Mouse (Mus musculus) T-helper 17 cell (primary cell): ENCODE measurements around the gene Olfr1507.

Experiments used
- in situ Hi-C, 2 experiments: fragments of 300-600 bp; cut with MboI, MseI; formaldehyde crosslinking; loops; 1 replicate in 1 of 2; 2 replicates in 1 of 2; pipeline ENCODE4 v1.15.1; 2025; ENCODE audit warnings: high pct_unique_total_duplicates in 2 of 2

Olfr1507 gene

GRCm38 (mm10) chr14:52495516-52495915, at the start of gene Olfr1507:
Gene Olfr1507 (minus strand): TSS chr14:52495749.
- in situ Hi-C loops: no loop called here

- in situ Hi-C loops: no loop called here
Observed at GRCm38 (mm10) chr14:52533336-52533735, 37.8 kb upstream of the Olfr1507 start.

GRCm38 (mm10) chr14:52524952-52525351, 29.4 kb upstream of the Olfr1507 start:
- in situ Hi-C loops: no loop called here

- in situ Hi-C loops: no loop called here
Observed at GRCm38 (mm10) chr14:52467395-52467794, 28.2 kb downstream of the Olfr1507 start, which contains the start of gene Olfr1508. Gene Olfr1508 (minus strand): TSS chr14:52467495.

GRCm38 (mm10) chr14:52465738-52466137, 29.8 kb downstream of the Olfr1507 start:
- in situ Hi-C loops: no loop called here

- in situ Hi-C loops: no loop called here
Observed at GRCm38 (mm10) chr14:52461928-52462327, 33.6 kb downstream of the Olfr1507 start.

- in situ Hi-C loops: no loop called here
Observed at GRCm38 (mm10) chr14:52451138-52451537, 44.4 kb downstream of the Olfr1507 start.

GRCm38 (mm10) chr14:52442690-52443089, 52.9 kb downstream of the Olfr1507 start, which contains the start of gene Olfr1509:
Gene Olfr1509 (plus strand): TSS chr14:52442990.
- in situ Hi-C loops: no loop called here
